Mouse (Mus musculus) adrenal gland, postnatal 4 days (tissue): ENCODE measurements around the gene Tpte. TPM values are rescaled to one million over a fixed set of nuclear protein-coding genes. Genes with fewer than 3 reads are reported as not detected.
"Not testable (repeated sequence)": the region's sequence is repeated elsewhere in the genome, so short reads cannot be mapped to it uniquely, and the experiment has no call there.

Experiments
- DNase-seq, 2 experiments: peaks; one replicate each; pipeline ENCODE4 v3.0.0; 2021 to 2022; ENCODE audit warnings: low spot score in 2 of 2, mixed read lengths in 2 of 2
- long read RNA-seq, 2 experiments: library from polyadenylated mRNA; stranded (forward); transcript quantifications; one replicate each; pipeline ENCODE4 v2.0.0; 2021
- total RNA-seq, 2 experiments: library from RNA; stranded (reverse); gene quantifications; 2 replicates each; pipeline ENCODE4 v1.2.3; 2021

Gene Tpte
- total RNA-seq, result not detected
- long read RNA-seq, experiment 1, result 0 reads
- long read RNA-seq, experiment 2, result 0 reads

DNA sequence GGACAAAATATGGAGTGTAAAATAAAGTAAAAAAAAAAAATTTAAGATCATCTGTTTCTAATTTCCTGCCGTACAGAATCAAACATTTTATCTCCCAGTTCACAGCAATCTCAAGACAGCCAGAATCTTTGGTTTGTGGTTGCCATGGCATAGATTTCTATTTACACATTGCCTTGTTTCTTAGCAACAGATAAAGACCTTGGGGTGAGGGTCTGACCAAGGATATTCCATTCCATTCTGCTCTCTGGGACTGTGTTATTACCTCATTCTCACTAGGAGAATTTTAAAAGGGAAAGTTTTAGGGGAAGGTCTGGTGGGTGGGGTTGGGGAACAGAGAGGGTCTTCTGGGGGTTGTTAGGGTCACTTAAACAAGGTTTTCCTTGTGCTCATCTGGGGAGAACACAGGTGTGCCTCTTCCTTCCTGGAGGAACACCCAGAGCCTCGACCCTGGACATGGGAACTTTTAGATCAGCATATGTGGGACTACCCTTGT lies at the start of gene Tpte:
Gene Tpte, plus strand, starts transcription at position 443 of the 493 bp plus-strand sequence.
- no peak for DNase-seq

DNA sequence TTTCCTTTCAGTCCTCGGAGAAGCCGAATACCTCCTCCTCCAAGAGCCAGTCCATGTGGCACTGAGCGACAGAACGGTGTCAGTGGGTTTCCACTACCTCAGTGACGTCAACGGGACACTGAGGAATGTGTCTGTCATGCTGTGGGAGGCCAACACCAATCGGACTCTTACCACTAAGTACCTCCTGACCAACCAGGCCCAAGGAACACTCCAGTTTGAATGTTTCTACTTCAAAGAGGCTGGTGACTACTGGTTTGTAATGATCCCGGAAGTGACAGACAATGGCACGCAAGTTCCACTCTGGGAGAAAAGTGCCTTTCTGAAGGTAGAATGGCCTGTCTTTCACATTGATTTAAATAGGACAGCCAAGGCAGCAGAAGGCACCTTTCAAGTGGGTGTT lies 40.3 kb upstream of the Tpte start:
- DNase-seq, result no peak

DNA sequence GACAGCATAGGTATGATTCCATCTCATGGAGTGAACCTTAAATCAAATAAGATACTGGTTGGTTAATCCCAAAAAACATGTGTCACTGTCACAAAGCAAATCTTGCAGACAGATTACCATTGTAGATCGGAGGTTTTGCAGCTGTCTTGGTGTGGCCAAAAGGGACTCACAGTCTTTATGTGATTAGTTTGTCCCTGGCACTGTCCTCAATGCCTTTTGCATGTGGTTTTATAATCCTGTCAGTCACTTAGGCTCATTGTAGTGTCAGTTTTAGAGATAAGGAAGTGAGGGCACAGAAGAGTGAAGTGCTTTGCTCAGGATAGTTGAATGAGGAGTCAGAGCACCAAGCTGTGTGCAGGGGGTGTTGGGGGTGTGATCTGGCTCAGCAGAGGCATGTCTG lies 37.6 kb upstream of the Tpte start:
- DNase-seq, result no peak

DNA sequence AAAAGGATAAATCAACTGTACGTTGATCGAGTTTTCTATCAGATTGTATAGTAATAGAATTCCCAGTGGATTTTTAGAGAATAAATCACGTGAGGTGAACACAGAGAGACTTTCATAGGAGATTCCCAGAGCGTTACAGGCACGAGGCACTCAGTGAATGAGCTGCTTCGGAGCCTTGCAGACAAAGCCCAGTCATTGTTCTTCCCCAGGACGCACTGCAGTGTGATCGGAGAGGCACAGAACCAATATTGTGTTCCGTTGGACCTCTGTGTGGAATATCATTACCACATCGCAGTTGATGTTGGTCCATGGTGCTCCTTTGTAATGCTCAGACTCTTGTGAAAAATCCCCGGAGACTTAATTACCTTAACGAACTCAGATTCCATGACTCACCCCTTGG lies 35.3 kb upstream of the Tpte start:
- no peak for DNase-seq

DNA sequence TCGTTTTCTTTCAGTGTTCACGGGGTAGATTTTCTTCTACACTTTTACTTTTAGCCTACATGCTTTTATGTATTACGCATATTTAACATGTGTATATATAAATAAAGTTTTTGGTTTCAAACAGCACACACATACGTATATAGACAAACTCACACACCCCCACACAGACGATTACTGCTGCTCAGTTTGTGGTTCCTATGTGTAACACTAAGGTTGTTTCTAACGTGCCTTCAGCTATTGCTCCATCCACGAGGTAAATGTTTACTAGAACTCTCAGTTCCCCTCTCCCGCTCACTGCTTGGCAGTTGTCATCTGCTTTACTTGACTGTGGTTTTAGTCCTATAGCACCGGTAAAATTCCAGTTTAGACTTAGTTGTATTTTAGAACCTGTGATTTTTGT lies 34.2 kb upstream of the Tpte start:
- no peak for DNase-seq

DNA sequence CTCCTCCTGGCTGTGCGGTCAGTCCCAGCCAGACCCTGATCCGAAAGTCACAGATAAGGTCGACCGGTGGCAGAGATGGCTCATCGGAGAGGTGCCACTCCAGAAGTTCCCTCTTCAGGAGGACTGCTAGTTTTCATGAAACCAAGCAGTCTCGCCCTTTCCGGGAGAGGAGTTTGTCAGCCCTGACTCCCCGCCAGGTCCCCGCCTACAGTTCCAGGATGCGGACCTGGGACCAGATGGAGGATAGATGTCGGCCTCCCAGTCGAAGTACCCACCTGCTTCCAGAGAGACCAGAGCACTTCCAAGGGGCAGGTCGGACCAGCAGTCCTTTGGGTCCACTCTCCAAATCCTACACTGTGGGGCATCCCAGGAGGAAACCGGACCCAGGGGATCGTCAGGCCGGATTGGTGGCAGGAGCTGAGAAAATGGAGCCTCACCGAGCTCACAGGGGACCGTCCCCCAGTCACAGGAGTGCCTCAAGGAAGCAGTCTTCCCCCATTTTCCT lies 24.2 kb upstream of the Tpte start:
- DNase-seq, result no peak

DNA sequence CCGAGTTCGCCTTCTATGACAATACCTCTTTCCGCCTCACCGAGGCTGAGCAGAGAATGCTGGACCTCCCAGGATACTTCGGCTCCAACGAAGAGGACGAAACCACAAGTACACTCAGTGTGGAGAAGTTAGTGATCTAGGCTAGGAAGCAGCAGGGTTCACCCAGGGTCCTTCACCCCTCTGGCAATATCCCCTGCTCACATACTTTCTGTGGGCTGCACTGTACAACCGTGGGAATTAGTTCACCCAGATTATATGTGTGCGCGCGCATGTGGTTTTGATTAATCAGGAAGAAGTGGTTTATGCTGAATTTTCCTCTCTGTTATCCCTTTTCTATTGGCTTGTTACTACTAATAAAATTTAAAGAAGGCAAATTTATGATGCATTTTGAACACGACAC lies 23.7 kb upstream of the Tpte start:
- DNase-seq, result no peak

DNA sequence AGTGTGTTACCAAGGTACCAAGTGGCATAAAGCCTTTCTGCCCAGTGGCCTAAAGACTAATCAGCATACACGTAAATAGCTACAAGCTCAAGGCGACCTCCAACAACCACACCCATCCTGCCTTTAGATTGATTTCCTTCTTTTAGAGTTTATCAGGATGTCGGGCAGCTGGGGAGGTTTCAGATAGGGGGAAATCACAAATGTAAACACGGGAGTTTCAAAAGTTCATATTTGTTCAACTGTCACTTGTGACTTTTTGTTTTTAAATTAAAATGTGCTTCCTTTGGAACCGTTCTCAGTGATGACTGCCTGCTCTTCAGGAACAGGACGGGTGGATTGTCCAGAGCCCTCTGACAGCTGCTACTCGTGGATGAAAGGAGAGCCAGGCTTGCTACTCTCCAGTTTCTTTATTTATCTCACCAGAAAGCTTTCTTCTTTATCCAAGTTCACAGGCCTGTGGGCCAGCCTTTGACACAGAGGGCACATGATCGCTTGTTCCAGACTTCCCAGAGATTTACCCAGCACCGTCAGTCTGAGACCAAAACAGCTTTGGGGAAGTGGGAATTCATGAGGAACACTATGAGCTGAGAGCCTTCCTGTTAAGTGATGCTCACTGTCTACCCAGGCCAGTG lies 23.0 kb upstream of the Tpte start:
- DNase-seq, result no peak

DNA sequence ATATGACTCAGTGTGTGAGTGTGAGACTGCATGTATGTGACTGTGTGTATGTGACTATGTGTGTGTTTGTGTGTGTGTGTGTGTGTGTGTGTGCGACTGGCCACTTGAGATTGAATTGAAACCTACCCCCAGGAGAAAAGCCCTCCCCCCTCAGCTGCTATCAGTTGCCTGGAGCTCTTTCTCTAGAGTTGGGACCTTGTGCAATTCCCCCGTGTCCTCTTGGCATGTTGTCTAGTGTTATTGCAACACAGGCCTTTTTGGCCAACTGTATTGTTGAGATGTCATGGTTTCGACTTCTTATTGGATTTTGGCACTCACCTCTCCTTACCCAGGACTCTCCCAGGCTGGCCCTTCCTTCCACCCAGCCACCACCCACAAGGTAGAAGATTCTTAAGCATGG lies 21.0 kb upstream of the Tpte start:
- no peak for DNase-seq

DNA sequence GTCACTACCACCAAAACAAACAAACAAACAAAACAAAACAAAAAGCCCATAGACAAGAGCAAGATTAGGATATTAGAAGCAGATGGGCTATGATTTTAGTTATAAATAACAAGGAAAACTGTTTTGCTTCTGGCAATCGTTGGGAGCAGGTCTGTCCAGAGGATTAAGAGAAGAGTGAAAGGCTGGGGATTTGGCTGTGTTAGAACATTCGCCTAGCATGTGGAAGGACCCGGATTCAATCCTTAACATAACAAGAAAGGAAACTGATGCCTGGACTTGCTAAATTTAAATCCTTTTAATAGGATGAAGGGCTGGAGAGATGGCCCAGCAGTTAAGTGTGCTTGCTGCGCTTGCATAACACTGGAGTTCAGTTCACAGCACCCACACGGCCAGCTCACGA lies 18.9 kb upstream of the Tpte start:
- no peak for DNase-seq

DNA sequence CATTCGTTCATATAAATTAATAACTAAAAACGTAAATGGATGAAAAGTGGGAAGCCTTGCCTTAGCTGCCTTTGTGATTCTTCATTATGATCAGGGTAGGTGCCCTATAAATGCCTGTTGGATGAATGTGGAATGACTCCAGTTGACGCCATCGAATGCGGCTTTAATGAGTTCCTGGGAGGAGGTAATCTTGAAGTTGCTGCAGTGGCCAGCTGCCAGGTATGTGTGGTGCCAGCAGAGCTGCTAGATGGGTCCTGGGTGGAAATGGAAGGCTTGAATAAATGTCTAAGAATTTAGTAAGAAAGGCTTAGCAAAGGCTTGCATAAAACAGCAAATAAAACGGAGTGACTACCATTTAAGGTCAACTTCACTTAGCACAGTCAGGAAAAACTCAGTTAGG lies 18.5 kb upstream of the Tpte start:
- no peak for DNase-seq

DNA sequence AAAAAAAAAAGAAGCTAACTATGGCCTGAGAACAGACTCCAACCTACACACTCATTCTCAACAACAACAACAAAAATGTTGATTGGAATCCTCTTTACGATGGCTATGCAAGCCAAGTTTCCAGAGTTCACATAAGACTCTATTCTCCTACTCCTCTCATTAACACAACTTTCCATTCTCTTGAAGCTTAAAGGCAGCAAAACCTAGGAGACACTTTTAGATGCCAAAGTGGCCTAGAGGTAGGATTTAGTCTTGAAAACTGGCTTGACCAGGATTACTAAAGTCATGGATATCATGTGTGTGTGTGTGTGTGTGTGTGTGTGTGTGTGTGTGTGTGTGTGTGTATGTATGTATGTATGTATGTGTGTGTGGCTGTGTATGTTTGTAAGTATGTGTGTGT lies 18.0 kb upstream of the Tpte start:
- no peak for DNase-seq

DNA sequence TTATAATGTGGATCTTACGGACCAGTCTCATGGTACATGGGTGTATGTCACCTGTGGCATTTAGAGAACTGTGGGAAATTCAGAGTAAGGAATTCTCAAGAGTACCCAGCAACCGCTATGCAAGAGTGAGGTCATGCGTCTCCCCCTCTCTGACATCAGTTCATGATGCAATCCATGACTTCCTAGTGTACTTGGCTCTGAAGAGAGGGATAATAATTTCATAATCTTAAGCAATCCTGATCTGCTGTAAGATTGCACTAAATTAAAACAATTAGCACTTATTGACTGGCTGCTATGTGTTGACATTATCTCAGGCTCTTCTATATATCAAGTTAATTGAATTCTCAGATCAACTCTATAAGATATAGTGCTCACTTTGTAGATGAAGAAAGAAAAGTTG lies 16.4 kb upstream of the Tpte start:
- no peak for DNase-seq

DNA sequence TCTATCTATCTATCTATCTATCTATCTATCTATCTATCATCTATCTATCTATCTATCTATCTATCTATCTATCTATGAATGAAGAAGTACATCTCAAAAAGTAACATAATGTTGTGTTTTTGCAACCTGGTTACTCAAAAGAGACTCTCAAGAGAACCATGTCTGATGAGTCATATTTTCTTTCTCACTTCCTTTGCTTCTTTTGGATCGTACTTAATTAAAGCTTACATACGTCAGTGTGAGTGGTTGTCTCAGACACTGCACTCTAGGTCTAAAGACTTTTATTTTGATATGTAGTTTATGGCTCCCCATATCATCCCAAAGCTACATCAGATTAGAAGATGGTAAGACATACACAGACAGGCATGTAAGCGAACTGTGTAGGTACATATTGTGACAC lies 10.1 kb upstream of the Tpte start:
- no peak for DNase-seq

DNA sequence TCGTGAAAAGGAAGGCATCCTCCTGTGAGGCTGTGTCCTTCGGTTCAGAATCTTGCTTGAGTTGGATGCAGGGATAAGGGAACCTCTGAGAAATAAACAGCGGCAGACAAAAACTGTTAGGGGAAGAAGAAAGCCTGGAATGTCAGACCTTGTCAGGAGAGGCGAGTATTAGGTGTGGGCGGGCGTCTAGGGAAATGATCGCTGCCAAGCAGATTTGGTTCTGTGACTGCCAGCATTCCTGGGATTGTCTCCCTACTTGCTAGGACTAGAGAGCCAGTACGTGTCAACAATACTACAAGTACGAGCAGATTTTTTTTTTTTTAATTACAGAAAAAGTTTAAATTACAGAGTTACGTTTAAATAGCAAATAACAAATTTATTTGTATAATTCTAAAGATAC lies 8.6 kb upstream of the Tpte start:
- no peak for DNase-seq

DNA sequence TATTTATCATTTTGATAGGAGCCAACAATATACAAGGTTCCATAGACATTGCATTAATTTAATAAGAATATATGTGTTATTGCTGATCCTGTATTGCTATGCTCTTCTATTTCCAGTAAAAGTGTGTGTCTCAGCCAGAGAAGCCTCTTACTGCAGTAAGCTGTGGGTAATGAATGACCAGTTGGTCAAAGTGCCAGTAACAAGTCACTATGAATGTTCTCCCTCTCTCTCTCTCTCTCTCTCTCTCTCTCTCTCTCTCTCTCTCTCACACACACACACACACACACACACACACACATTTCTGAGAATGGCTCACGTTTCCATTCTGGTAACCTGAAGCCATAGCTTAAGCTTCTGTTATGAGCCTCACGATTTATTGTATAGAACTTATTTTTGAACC lies 19.1 kb downstream of the Tpte start:
- no peak for DNase-seq

DNA sequence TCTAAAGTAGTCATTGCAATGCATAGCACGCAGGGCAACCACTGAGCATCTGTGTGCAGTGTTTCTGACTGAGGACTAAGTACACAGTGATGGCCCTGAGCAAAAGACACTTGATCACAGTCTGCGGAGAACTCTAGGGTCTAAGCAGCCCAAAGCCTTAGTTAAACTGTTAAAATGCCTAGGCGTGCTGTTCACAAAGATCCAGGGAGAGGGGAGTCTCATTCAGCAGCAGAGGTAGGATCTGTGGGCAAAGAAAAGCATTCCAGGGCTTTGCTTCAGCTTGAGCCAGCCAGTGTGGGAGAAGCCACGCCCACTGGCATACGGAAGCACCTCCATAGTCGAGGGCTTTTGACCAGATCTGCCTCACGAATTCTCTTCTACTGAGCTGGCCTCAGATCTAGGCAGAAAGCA lies 19.7 kb downstream of the Tpte start:
- DNase-seq, result no peak

DNA sequence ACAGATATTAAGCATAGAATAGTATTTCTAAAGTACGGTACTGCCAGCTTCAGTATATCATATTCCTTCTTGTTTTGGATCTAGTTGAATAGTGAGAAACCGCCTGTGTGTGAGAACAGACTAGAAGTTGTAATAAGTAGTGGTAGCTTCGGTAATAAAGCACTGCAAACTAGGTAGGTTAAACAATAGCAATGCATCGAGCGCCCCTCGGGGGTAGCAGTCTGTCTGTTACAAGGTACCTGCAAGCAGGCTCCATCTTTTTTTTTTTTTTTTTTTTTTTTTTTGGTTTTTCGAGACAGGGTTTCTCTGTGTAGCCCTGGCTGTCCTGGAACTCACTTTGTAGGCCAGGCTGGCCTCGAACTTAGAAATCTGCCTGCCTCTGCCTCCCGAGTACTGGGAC lies 20.8 kb downstream of the Tpte start:
- not testable (repeated sequence) for DNase-seq

DNA sequence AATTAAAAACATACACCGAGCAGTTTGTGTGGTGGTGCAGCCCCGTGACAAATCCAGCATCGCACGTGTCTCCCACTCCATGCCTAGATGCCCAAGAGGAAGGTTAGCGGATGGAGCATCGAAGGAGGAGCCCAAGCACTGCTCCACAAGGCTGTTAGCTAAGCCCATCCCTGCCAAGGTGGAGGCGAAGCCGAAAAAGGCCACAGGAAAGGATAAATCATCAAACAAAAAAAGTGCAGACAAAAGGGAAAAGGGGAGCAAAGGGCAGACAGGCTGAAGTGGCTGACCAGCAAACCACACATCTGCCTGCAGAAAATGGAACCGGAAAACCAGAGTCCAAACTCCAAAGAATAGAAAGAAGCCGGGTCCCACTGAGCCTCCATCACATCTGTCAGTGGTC lies 23.8 kb downstream of the Tpte start:
- no peak for DNase-seq

DNA sequence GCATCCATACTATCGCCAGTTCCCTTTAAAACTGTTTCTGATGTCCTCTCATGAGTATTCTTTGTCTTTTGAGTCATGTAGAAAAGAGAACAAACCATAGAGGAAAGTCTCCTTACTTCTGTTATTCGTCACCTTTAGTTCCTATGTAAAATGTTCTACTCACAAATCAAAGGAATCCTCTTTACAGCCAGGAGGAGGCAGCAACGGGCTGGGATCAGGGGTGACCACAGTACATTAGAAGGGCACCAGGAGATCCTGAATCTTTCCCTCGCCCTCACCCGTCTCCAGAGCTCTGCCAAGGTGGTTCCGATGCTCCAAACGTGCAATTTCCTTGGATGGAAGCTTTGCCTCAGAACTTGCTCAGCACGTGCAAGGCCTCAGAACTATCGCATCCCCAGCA lies 28.2 kb downstream of the Tpte start:
- no peak for DNase-seq

DNA sequence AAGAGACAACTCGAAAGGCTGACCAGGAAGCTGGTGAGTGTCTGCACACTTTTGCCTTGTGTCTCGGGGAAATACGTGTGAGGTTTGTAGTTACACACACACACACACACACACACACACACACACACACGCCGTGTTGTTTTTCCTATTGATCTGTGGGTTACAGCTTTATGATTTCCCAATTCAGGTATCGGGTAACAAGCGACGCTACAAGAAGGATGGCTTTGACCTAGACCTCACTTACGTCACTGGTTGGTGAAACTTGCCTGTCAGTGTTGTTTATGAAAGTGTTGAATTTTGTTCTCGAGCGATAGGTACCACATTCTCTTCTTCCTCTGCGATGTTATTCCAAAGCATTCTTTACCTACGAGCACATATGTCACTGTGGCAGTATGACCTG lies 52.2 kb downstream of the Tpte start:
- no peak for DNase-seq

DNA sequence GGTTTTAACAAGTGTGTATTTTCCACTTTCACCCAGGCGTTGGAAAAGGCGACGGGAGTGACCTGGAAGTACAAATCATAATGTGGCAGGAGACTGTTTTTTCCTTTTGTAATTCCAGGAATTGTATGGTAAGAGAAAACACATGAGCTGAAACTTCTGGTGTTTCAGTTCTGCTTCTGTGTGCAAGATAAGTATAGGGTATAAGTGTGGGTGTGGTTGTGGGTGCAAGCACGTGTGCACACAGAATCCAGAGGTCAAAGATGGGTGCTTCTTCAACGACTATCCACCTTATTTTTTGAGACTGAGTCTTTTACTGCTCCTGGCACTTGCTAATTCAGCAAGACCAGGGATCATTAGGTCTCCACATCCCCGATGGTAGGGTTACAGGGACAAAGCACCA lies 76.1 kb downstream of the Tpte start:
- DNase-seq, result no peak

DNA sequence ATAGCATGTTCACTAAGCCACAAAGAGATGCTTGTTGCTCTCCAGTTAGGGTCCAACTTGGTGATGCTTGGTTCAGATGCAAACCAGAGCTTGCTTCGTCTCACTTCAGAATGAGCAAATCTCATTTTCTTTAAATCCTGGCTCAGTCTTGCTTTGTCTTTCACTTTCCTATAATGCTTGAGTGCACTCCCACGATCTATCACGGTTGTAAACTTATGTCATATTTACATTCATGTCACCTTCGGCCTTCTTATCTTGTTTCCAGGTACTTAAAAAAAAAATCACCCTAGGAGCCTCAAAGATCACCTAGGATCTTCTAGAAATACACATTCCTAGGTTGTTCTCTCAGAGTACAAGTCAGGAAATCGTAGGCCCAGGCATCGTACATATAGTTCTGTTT lies 76.6 kb downstream of the Tpte start:
- DNase-seq, result no peak

DNA sequence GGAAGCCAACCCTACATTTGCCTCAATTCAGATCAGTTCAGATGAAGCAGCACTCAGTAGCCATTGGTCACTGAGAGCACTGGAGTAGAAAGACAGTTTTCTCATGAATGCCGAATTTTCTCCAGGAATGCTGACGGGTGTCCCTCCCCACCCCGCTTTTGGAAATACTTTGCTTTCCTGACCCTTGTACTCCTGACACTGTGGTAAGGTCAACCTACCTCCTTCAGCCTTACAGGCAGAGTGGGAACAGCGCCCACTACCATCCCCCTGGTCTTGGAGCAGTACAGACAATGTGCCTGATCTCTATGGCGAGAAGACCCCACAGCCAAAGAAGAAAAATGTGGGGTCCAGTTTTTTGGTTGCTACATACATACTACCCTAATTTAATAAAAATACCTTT lies 93.1 kb downstream of the Tpte start:
- no peak for DNase-seq
